Mouse (Mus musculus) layer of hippocampus, adult 11-12 months (tissue): ENCODE data around the gene Strap.

Experiments used
- DNase-seq: peaks from one replicate; pipeline ENCODE4 v3.0.0; 2022; ENCODE audit warnings: low spot score

The Strap gene

DNA sequence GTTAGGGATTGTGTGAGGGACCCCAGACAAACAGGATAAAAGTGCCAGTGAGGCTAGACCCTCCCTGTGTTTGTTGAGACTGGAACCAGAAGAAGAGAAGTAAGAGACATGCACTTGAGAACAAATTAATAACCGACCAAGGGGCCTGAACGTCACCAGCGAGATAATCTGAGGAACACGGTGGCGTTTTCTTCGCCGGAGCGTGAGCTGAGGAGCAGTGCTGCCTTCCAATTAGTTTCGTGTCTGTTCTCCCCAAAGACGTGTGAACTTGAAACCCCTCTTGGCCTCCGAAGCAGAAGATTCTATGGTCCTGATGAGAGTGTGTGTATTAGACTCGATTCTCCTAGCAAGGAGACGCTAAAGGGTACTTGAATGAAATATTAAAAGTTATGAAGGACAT lies 39.3 kb downstream of the Strap start:
- DNase-seq, result no peak

DNA sequence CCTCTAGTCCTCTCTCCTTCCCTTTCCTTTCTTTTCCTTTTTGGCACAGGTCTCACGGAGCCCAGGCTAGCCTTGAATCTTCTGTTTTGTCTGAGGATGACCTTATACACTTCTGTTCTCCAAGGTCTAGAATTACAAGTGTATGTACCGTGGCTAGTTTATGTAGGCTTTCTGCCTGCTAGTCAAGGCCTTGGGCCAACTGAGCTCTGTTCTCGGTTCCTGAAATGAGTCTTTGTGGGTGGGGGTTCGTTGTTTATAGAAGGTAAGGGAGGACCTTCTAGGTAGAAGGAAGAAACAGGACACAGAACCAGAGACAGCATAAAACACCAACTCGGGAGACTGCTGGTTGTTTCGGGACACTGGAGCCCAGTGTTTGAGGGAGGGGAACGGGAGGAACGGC lies 40.3 kb downstream of the Strap start:
- DNase-seq, result no peak

DNA sequence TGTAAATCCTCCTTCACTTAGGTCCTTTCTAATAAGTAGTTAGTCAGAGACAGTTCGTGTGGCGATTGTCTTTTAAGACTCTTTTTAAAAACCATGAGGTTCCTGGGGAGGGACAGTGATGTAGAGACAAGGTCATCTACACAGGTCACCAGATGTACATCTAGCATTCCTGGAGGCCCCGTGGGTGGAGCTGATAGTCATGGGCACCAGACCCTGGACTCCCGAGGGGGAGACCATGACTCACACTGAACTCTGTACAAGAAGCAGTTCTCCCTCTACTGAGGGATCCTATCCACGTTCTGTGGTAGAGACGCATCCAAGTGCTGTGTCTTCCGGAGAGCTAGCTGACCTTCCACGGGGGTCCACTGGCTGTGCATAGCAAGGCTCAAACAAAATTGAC lies 42.1 kb downstream of the Strap start:
- DNase-seq, result no peak

DNA sequence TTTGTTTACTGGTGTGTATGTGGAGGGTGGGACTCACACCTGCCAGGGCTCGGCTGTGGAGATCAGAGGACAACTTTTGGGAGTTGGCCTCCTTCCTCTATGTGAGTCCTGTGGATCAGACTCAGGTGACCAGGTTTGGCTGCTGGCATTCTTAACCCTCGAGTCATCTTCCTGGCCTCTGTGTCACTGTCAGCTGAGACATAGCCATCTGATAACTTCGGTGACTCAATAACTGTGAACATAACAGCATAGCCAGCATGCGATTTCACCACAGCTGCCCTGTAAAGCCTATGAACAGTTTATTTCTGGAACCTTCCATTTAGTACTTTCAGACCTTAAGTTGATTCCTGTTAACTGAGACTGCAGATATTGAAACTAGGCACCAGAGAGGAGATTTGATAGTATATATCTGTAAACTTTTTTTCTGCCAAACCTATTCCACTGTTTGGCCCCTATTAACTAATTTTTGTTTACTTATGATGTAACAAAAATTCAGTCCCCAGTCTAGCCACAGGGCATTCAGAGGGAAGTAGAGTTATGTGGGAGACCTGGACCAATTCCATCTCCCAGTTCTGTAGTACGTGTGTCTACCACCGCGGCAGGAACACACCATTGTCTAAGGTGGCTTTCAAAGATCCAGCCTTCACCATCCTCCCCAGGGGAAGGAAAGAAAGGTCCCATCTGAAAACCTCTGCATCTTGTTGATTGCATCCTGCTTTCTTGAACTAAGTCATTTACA lies 49.2 kb downstream of the Strap start:
- DNase-seq, result no peak

DNA sequence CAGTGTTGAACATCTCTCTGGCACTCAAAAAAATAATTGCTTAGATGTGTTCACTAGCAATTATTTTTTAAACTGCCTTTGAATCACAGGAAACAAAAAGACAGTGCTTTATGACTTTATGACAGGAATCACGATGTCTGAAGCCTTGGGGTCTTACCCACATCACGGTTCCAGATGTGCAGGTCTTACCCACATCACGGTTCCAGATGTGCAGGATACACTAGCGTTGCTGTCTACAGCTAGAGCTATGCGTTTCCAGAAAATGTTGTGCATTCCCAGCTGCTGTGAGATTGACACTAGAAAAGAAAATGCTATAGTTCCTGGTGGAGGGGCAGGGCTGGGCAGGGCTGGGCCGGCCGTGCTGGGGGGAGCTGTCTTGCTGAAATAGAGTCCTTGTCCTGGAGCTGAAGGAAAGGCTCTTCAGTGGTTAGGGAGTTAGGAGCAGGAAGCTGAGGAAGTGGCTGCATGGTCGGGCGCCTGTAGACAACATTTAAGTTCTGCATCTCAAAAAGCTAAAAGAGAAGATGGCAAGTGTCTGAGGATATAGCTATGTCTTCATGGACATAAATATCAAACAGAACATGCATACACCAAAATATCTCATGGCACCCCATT lies 54.2 kb downstream of the Strap start:
- no peak for DNase-seq

- DNase-seq, result no peak
Observed at GRCm38 (mm10) chr6:137789658-137790057, 54.8 kb downstream of the Strap start.

- no peak for DNase-seq
Observed at GRCm38 (mm10) chr6:137795494-137795893, 60.6 kb downstream of the Strap start.

DNA sequence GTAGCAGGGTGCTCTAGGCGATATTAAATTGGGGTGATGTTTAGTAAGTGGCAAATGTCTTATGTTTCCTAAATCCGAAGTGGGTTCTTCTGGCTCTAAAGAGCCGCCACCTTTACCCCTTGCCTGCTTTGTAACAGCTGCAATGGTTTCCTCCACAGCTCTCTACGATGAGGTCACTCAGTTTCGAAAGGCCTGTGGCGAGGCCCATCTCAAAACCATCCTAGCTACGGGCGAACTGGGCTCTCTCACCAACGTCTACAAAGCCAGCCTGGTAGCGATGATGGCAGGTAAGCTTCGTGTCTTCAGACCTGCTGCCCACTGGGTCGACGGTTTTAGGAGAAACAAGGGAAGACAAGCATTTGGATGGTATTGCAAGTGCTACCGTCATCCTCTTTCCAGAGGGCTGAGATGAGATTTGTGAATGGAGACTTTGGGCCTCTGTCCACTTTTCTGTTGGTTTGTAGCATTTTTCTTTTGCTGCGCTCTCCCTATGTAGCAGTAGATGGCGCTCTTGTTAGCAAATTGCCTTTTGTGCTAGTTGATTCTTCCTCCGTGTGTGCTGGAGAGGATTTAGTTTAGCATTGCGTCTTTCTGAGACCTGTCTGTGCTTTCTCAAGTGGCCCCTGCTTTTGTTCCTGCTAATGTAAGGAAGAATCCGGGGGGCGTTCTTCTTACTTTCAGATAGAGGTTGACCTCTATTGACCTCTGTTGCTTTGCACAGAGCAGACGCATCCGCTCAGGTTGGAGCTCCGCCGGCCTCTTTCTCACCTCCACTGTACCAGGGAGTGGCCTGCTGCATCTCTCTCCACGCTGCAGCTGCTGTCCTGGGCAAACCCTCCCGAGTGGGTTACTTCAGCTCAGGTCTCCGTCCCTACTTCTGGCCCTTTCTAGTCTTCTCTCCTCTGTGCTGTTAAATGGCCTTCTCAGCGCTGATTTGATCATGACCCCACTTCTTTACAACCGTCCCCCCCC lies 62.0 kb downstream of the Strap start:
- DNase-seq, result peak; percentile 49

DNA sequence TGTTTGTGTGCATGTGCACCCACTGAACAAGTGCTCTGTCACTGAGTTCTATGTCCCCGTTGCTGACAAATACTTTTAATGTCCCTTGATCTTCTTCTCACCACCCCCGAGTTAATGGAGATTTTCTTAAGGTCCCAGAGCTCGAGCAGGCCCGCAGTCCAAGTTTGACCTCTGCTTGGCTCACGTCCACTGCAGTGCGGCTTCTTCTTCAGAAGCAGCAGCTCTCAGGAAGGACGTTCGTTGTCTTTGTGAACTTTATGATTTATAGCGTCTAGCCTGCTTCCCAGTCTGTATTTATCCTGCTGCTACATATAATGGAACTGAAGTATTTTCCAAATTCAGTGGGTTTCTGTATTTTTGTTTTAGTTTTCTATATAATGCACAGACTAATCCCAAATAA lies 64.4 kb downstream of the Strap start:
- no peak for DNase-seq
